Comparison of ENCODE assay signal across 10 mouse cellular contexts in genomic region chr11:114251614-114252013, GRCm38 (mm10).
DNase-seq lines count a peak whose midpoint lies in the region; ATAC-seq and TF ChIP-seq lines count a peak whose summit lies in the region.
"Had no signal": no experiment of that assay in that cellular context is flagged by ENCODE, and none has a peak within 500 bp of the region (broad histone marks: within the 10 kb centered on the region; RNA-seq: fewer than 3 reads in every experiment).

No protein-coding gene starts in this region.

- H3K4me3 ChIP-seq in kidney, adult 2 months (ENCODE audit: insufficient read depth, low read depth, low read length) = no peak overlapping the region
- no peak overlapping the region for H3K4me3 ChIP-seq in MEL (ENCODE audit: control insufficient read depth in 1 of 2, insufficient read depth in 1 of 2, low read depth in 2 of 2, low read length in 2 of 2)
- H3K4me3 ChIP-seq in embryonic fibroblast, embryonic 13.5 days (ENCODE audit: insufficient read depth, low read length) = no peak overlapping the region
- H3K4me3 ChIP-seq in hindbrain, embryonic 13.5 days = no peak overlapping the region
- H3K4me3 ChIP-seq: heart, embryonic 12.5 days had no signal

- no peaks in the 10 kb centered on the region for H3K36me3 ChIP-seq in kidney, adult 2 months (ENCODE audit: control insufficient read depth, insufficient read depth, low read length)
- no peaks in the 10 kb centered on the region for H3K36me3 ChIP-seq in MEL (ENCODE audit: control insufficient read depth in 1 of 2, insufficient read depth in 2 of 2, low read length in 2 of 2)
- no peaks in the 10 kb centered on the region for H3K36me3 ChIP-seq in hindbrain, embryonic 13.5 days
- H3K36me3 ChIP-seq: heart, embryonic 12.5 days had no signal

- no peak overlapping the region for H3K9ac ChIP-seq in MEL (ENCODE audit: control insufficient read depth, low read depth, low read length, poor library complexity, severe bottlenecking)
- H3K9ac ChIP-seq in hindbrain, embryonic 13.5 days = no peak overlapping the region
- H3K9ac ChIP-seq: heart, embryonic 12.5 days had no signal

- TF ChIP-seq POLR2A in kidney, adult 2 months (IDR thresholded peaks at IDR 0.05; ENCODE audit: low read depth, low read length) = no peak
- TF ChIP-seq POLR2A in MEL (IDR thresholded peaks at IDR 0.05; ENCODE audit: control insufficient read depth in 1 of 2, insufficient read depth in 1 of 2, low read depth in 1 of 2, low read length in 2 of 2, poor library complexity in 1 of 2) = no peak
- no peak for TF ChIP-seq POLR2A in embryonic fibroblast, embryonic 13.5 days (IDR thresholded peaks at IDR 0.05; ENCODE audit: low read depth, low read length)

- H3K4me2 ChIP-seq in hindbrain, embryonic 13.5 days = no peak overlapping the region
- H3K4me2 ChIP-seq: heart, embryonic 12.5 days had no signal

- no peak for TF ChIP-seq EP300 in MEL (IDR thresholded peaks at IDR 0.05; ENCODE audit: low read depth in 1 of 2, low read length in 2 of 2)

- no peaks in the 10 kb centered on the region for H3K79me2 ChIP-seq in MEL (ENCODE audit: control insufficient read depth, insufficient read depth, low read length, poor library complexity)

- ATAC-seq in hindbrain, embryonic 13.5 days (ENCODE audit: low FRiP score) = no peak

- peak; percentile 33; the same call in 1 of the 2 replicates for TF ChIP-seq CTCF in kidney, adult 2 months (conservative IDR thresholded peaks at IDR 0.05; ENCODE audit: insufficient read depth, insufficient read length, low read depth, low read length)
- peak; percentile 25 to 37 (median 27) for TF ChIP-seq CTCF in MEL (IDR thresholded peaks at IDR 0.05 in 2 of 3, conservative IDR thresholded peaks at IDR 0.05 in 1 of 3; ENCODE audit: control insufficient read depth in 1 of 3, insufficient read depth in 1 of 3, low read depth in 2 of 3, low read length in 3 of 3, poor library complexity in 1 of 3, severe bottlenecking in 1 of 3)
- TF ChIP-seq CTCF in embryonic fibroblast, embryonic 13.5 days (IDR thresholded peaks at IDR 0.05; ENCODE audit: borderline replicate concordance, insufficient read depth, low read length) = 0 out of 2 replicates have a peak, but pooled peaks have one; percentile 8

- no peaks in the 10 kb centered on the region for H3K4me1 ChIP-seq in kidney, adult 2 months (ENCODE audit: control insufficient read depth, insufficient read depth, low read length)
- no peaks in the 10 kb centered on the region for H3K4me1 ChIP-seq in MEL (ENCODE audit: control insufficient read depth in 1 of 2, insufficient read depth in 2 of 2, low read length in 2 of 2)
- no peaks in the 10 kb centered on the region for H3K4me1 ChIP-seq in embryonic fibroblast, embryonic 13.5 days (ENCODE audit: control insufficient read depth, insufficient read depth, low read length)
- H3K4me1 ChIP-seq in hindbrain, embryonic 13.5 days (replicated peaks) = peaks cover 8% of the 10 kb centered on the region; the same call in 1 of the 2 replicates

- H3K27ac ChIP-seq in kidney, adult 2 months (ENCODE audit: insufficient read depth, low read depth, low read length) = no peak overlapping the region
- H3K27ac ChIP-seq in MEL (ENCODE audit: control insufficient read depth, low read depth, low read length) = no peak overlapping the region
- H3K27ac ChIP-seq in embryonic fibroblast, embryonic 13.5 days (ENCODE audit: insufficient read depth, low read length) = no peak overlapping the region
- no peak overlapping the region for H3K27ac ChIP-seq in hindbrain, embryonic 13.5 days

- WGBS in kidney, adult 2 months = 68% methylated on average over 7 of the region's 7 CpGs
- WGBS in hindbrain, embryonic 13.5 days = 62% methylated on average over 7 of the region's 7 CpGs

- no peak for DNase-seq in kidney, adult 2 months
- DNase-seq in kidney, adult 8-10 months = no peak
- DNase-seq in 3T3-L1 (ENCODE audit: low read depth, low spot score) (peak; percentile 2), MEL (ENCODE audit: low read depth, low spot score) (no peak), MN1 (ENCODE audit: low spot score) (no peak)
- no peak for DNase-seq in right cerebral cortex, postnatal 36 days (ENCODE audit: low spot score in 2 of 2)
- DNase-seq: adrenal gland, postnatal 25 days had no signal

- no peak for TF ChIP-seq RAD21 in MEL (IDR thresholded peaks at IDR 0.05; ENCODE audit: low read depth, low read length)

- H3K27me3 ChIP-seq in kidney, adult 2 months (replicated peaks; ENCODE audit: control insufficient read depth, insufficient read depth, low read length) = no peaks in the 10 kb centered on the region
- no peaks in the 10 kb centered on the region for H3K27me3 ChIP-seq in MEL (ENCODE audit: control insufficient read depth in 1 of 2, insufficient read depth in 2 of 2, low read length in 2 of 2)
- H3K27me3 ChIP-seq in hindbrain, embryonic 13.5 days = peaks cover 22% of the 10 kb centered on the region; the same call in 1 of the 2 replicates

- no peaks in the 10 kb centered on the region for H3K9me3 ChIP-seq in MEL (replicated peaks; ENCODE audit: insufficient read depth, low read length)
- no peaks in the 10 kb centered on the region for H3K9me3 ChIP-seq in hindbrain, embryonic 13.5 days
- H3K9me3 ChIP-seq: heart, embryonic 12.5 days had no signal

TF ChIP-seq in MEL, 35 proteins besides CTCF, POLR2A, EP300 and RAD21:
- TF ChIP-seq ZNF384 (IDR thresholded peaks at IDR 0.05; ENCODE audit: low read depth, low read length) (peak; percentile 28; the same call in 1 of the 2 replicates), TCF12 (IDR thresholded peaks at IDR 0.05; ENCODE audit: low read depth, low read length) (no peak)
